Mouse (Mus musculus): ENCODE measurements around the gene Syde2. TPM values are rescaled to one million over a fixed set of nuclear protein-coding genes. Genes with fewer than 3 reads are reported as not detected.
A peak's percentile ranks its signal among the peaks of the same experiment; 100 is the strongest.

Gene Syde2
- total RNA-seq, 2 experiments from 2014 or later = 0.25 to 0.44 TPM

GRCm38 (mm10) chr3:146009859-146010645, 22.4 kb downstream of the Syde2 start:
- no peak for ATAC-seq (ENCODE audit: poor library complexity, severe bottlenecking)

GRCm38 (mm10) chr3:146010751-146011150, 23.1 kb downstream of the Syde2 start:
- ATAC-seq (ENCODE audit: poor library complexity, severe bottlenecking) = no peak

- no peak for ATAC-seq (ENCODE audit: poor library complexity, severe bottlenecking)
Observed at GRCm38 (mm10) chr3:146011544-146012218, 24.0 kb downstream of the Syde2 start.

- ATAC-seq (ENCODE audit: poor library complexity, severe bottlenecking) = no peak
Observed at GRCm38 (mm10) chr3:146013490-146013889, 25.8 kb downstream of the Syde2 start.

- ATAC-seq (ENCODE audit: poor library complexity, severe bottlenecking) = no peak
Observed at GRCm38 (mm10) chr3:146014321-146014720, 26.7 kb downstream of the Syde2 start.

- ATAC-seq (ENCODE audit: poor library complexity, severe bottlenecking) = no peak
Observed at GRCm38 (mm10) chr3:146016979-146017378, 29.3 kb downstream of the Syde2 start.

- no peak for ATAC-seq (ENCODE audit: poor library complexity, severe bottlenecking)
Observed at GRCm38 (mm10) chr3:146017521-146017920, 29.9 kb downstream of the Syde2 start.

- no peak for ATAC-seq (ENCODE audit: poor library complexity, severe bottlenecking)
Observed at GRCm38 (mm10) chr3:146022232-146022631, 34.6 kb downstream of the Syde2 start.

GRCm38 (mm10) chr3:146024746-146025145, 37.1 kb downstream of the Syde2 start:
- no peak for ATAC-seq (ENCODE audit: poor library complexity, severe bottlenecking)

GRCm38 (mm10) chr3:146025499-146025898, 37.8 kb downstream of the Syde2 start:
- ATAC-seq (ENCODE audit: poor library complexity, severe bottlenecking) = no peak

- ATAC-seq (ENCODE audit: poor library complexity, severe bottlenecking) = no peak
Observed at GRCm38 (mm10) chr3:146027116-146027515, 39.4 kb downstream of the Syde2 start.

- ATAC-seq (ENCODE audit: poor library complexity, severe bottlenecking) = no peak
Observed at GRCm38 (mm10) chr3:146028406-146028805, 40.7 kb downstream of the Syde2 start.

GRCm38 (mm10) chr3:146029234-146029633, 41.6 kb downstream of the Syde2 start:
- no peak for ATAC-seq (ENCODE audit: poor library complexity, severe bottlenecking)

GRCm38 (mm10) chr3:146030255-146030836, 42.7 kb downstream of the Syde2 start:
- ATAC-seq (ENCODE audit: poor library complexity, severe bottlenecking) = peak; percentile 33

GRCm38 (mm10) chr3:146032976-146033375, 45.3 kb downstream of the Syde2 start:
- no peak for ATAC-seq (ENCODE audit: poor library complexity, severe bottlenecking)

- ATAC-seq (ENCODE audit: poor library complexity, severe bottlenecking) = no peak
Observed at GRCm38 (mm10) chr3:146037906-146038305, 50.2 kb downstream of the Syde2 start.

- ATAC-seq (ENCODE audit: poor library complexity, severe bottlenecking) = no peak
Observed at GRCm38 (mm10) chr3:146039132-146039903, 51.6 kb downstream of the Syde2 start.

GRCm38 (mm10) chr3:146041382-146041781, 53.7 kb downstream of the Syde2 start:
- no peak for ATAC-seq (ENCODE audit: poor library complexity, severe bottlenecking)

GRCm38 (mm10) chr3:146044977-146045376, 57.3 kb downstream of the Syde2 start:
- ATAC-seq (ENCODE audit: poor library complexity, severe bottlenecking) = no peak

- no peak for ATAC-seq (ENCODE audit: poor library complexity, severe bottlenecking)
Observed at GRCm38 (mm10) chr3:146046076-146046475, 58.4 kb downstream of the Syde2 start.

- ATAC-seq (ENCODE audit: poor library complexity, severe bottlenecking) = peak; percentile 82
Observed at GRCm38 (mm10) chr3:146047704-146048207, 60.1 kb downstream of the Syde2 start.

All from megakaryocyte, adult 5-6 weeks (primary cell).